In the genomic region with DNA sequence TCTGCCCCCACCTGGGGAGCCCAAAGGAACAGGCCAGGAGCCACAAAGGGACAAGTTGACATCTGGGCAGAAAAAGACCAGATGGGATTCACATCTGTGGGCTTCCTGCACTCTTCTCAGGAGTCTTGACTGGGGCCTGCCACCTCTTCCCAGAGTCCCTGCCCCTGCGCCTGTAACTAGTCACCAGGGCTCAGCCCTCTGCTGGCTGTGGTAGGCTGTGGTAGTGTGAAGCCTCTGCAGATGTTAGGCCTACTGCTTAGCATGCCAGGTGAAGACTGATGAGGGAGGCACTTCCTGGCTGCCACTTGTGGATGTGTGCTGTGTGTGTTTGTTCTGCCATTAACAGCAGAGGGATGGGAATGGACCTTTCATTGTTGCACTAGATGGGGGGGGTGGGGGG, we compare ENCODE assay signal across 8 mouse cellular contexts. TPM values are rescaled to one million over a fixed set of nuclear protein-coding genes. Genes with fewer than 3 reads are reported as not detected.
DNase-seq lines count a peak whose midpoint lies in the region; ATAC-seq lines count a peak whose summit lies in the region.

No protein-coding gene starts in this region.

- no peaks in the 10 kb centered on the region for H3K27me3 ChIP-seq in heart, embryonic 11.5 days (ENCODE audit: control insufficient read depth, insufficient read depth, low read length)
- H3K27me3 ChIP-seq in hindbrain, embryonic 12.5 days = peaks cover 5% of the 10 kb centered on the region; the same call in 1 of the 2 replicates
- peaks cover 20% of the 10 kb centered on the region for H3K27me3 ChIP-seq in midbrain, embryonic 12.5 days

- H3K36me3 ChIP-seq in heart, embryonic 11.5 days (ENCODE audit: control insufficient read depth, insufficient read depth, low read length) = peaks cover 9% of the 10 kb centered on the region
- H3K36me3 ChIP-seq in hindbrain, embryonic 12.5 days = peaks cover 32% of the 10 kb centered on the region
- peaks cover 31% of the 10 kb centered on the region for H3K36me3 ChIP-seq in midbrain, embryonic 12.5 days

- no peaks in the 10 kb centered on the region for H3K9me3 ChIP-seq in heart, embryonic 11.5 days (replicated peaks; ENCODE audit: control insufficient read depth, low read length)
- no peaks in the 10 kb centered on the region for H3K9me3 ChIP-seq in hindbrain, embryonic 12.5 days (replicated peaks)
- H3K9me3 ChIP-seq in midbrain, embryonic 12.5 days = no peaks in the 10 kb centered on the region

- intact Hi-C loops in heart, postnatal 36 days (cut with DNase I) = no loop called here

- no peak for ATAC-seq in heart, embryonic 11.5 days (replicated peaks; ENCODE audit: insufficient number of reproducible peaks, low FRiP score, low TSS enrichment)
- no peak for ATAC-seq in hindbrain, embryonic 12.5 days (ENCODE audit: low FRiP score)
- ATAC-seq in midbrain, embryonic 12.5 days (ENCODE audit: low FRiP score, low read depth) = no peak

- no peak overlapping the region for H3K27ac ChIP-seq in heart, embryonic 11.5 days (ENCODE audit: low read depth, low read length)
- H3K27ac ChIP-seq in hindbrain, embryonic 12.5 days = peak overlapping the region; percentile 23; the same call in 1 of the 2 replicates
- H3K27ac ChIP-seq in midbrain, embryonic 12.5 days (replicated peaks) = no peak overlapping the region

- peak overlapping the region; percentile 74; the same call in 1 of the 2 replicates for H3K4me3 ChIP-seq in heart, embryonic 11.5 days (ENCODE audit: low read depth, low read length)
- peak overlapping the region; percentile 90 for H3K4me3 ChIP-seq in hindbrain, embryonic 12.5 days
- peak overlapping the region; percentile 93 for H3K4me3 ChIP-seq in midbrain, embryonic 12.5 days

- no peak for DNase-seq in heart, postnatal 36 days
- DNase-seq in MN1 (ENCODE audit: low spot score) = peak; percentile 67
- no peak for DNase-seq in urinary bladder, postnatal 25 days (ENCODE audit: low spot score)
- no peak for DNase-seq in adipocyte (ENCODE audit: low spot score)
- no peak for DNase-seq in B cell, adult 2 months

- peaks cover 24% of the 10 kb centered on the region for H3K4me1 ChIP-seq in heart, embryonic 11.5 days (ENCODE audit: control insufficient read depth, insufficient read depth, low read length)
- peaks cover 36% of the 10 kb centered on the region for H3K4me1 ChIP-seq in hindbrain, embryonic 12.5 days
- H3K4me1 ChIP-seq in midbrain, embryonic 12.5 days = peaks cover 38% of the 10 kb centered on the region

- 60% methylated on average over 1 of the region's 1 CpGs for WGBS in heart, embryonic 11.5 days (ENCODE audit: insufficient replicate concordance)
- 36% methylated on average over 1 of the region's 1 CpGs for WGBS in hindbrain, embryonic 12.5 days
- WGBS in midbrain, embryonic 12.5 days = 52% methylated on average over 1 of the region's 1 CpGs

- peak overlapping the region; percentile 98 for H3K4me2 ChIP-seq in heart, embryonic 11.5 days
- peak overlapping the region; percentile 97 for H3K4me2 ChIP-seq in hindbrain, embryonic 12.5 days (replicated peaks)
- peak overlapping the region; percentile 90 for H3K4me2 ChIP-seq in midbrain, embryonic 12.5 days (replicated peaks)

- H3K9ac ChIP-seq in heart, embryonic 11.5 days (ENCODE audit: low read depth, low read length) = no peak overlapping the region; the same call in 1 of the 2 replicates
- peak overlapping the region; percentile 95 for H3K9ac ChIP-seq in hindbrain, embryonic 12.5 days
- peak overlapping the region; percentile 97 for H3K9ac ChIP-seq in midbrain, embryonic 12.5 days (replicated peaks)

RNA-seq across cellular contexts. Expression of a gene that starts 1.7 kb away (rescaled TPM):
- polyA plus RNA-seq in heart, embryonic 11.5 days (2014; fragmentation: Nextera tagmentation; extraction: Ambion mirVana) = 21.7 and 24.6 TPM in 2 replicates
- total RNA-seq in heart, postnatal 36 days (2021) = 10 to 100 TPM; 79.4 to 82.5 TPM
- polyA plus RNA-seq in hindbrain, embryonic 12.5 days (2016; fragmentation: Nextera tagmentation; extraction: Ambion mirVana) = 31.6 and 34.7 TPM in 2 replicates
- 27.6 and 29.9 TPM in 2 replicates for polyA plus RNA-seq in midbrain, embryonic 12.5 days (2016; fragmentation: Nextera tagmentation; extraction: Ambion mirVana)

RNA-seq across cellular contexts. Expression of a gene that starts 5.5 kb away (rescaled TPM):
- 6.2 and 6.9 TPM in 2 replicates for polyA plus RNA-seq in heart, embryonic 11.5 days (2014; fragmentation: Nextera tagmentation; extraction: Ambion mirVana)
- 10 to 100 TPM; 12.3 to 13.9 TPM for total RNA-seq in heart, postnatal 36 days (2021)
- polyA plus RNA-seq in hindbrain, embryonic 12.5 days (2016; fragmentation: Nextera tagmentation; extraction: Ambion mirVana) = 11.9 and 12.9 TPM in 2 replicates
- 14.6 and 16.7 TPM in 2 replicates for polyA plus RNA-seq in midbrain, embryonic 12.5 days (2016; fragmentation: Nextera tagmentation; extraction: Ambion mirVana)

RNA-seq across cellular contexts. Expression of a gene that starts 9.6 kb away (rescaled TPM):
- polyA plus RNA-seq in heart, embryonic 11.5 days (2014; fragmentation: Nextera tagmentation; extraction: Ambion mirVana) = 0.34 and 0.70 TPM in 2 replicates
- total RNA-seq in heart, postnatal 36 days (2021) = not detected
- polyA plus RNA-seq in hindbrain, embryonic 12.5 days (2016; fragmentation: Nextera tagmentation; extraction: Ambion mirVana) = 0.52 and 0.67 TPM in 2 replicates
- polyA plus RNA-seq in midbrain, embryonic 12.5 days (2016; fragmentation: Nextera tagmentation; extraction: Ambion mirVana) = 0.45 and 0.80 TPM in 2 replicates

RNA-seq across cellular contexts. Expression of a gene that starts 21.9 kb away (rescaled TPM):
- 11.8 and 14.7 TPM in 2 replicates for polyA plus RNA-seq in heart, embryonic 11.5 days (2014; fragmentation: Nextera tagmentation; extraction: Ambion mirVana)
- total RNA-seq in heart, postnatal 36 days (2021) = 1 to 10 TPM; 8.0 to 8.2 TPM
- polyA plus RNA-seq in hindbrain, embryonic 12.5 days (2016; fragmentation: Nextera tagmentation; extraction: Ambion mirVana) = 54.7 and 56.3 TPM in 2 replicates
- 55.2 TPM in 2 replicates for polyA plus RNA-seq in midbrain, embryonic 12.5 days (2016; fragmentation: Nextera tagmentation; extraction: Ambion mirVana)

RNA-seq across cellular contexts. Expression of a gene that starts 38.4 kb away (rescaled TPM):
- polyA plus RNA-seq in heart, embryonic 11.5 days (2014; fragmentation: Nextera tagmentation; extraction: Ambion mirVana) = 0.09 TPM in 1 of 2 replicates, not detected in the other
- under 1 TPM; 0.36 to 0.41 TPM for total RNA-seq in heart, postnatal 36 days (2021)
- polyA plus RNA-seq in hindbrain, embryonic 12.5 days (2016; fragmentation: Nextera tagmentation; extraction: Ambion mirVana) = 0.10 and 0.41 TPM in 2 replicates
- polyA plus RNA-seq in midbrain, embryonic 12.5 days (2016; fragmentation: Nextera tagmentation; extraction: Ambion mirVana) = 0.27 and 0.45 TPM in 2 replicates
